Mouse (Mus musculus): ENCODE measurements around the gene Gxylt2.
A peak's percentile ranks its signal among the peaks of the same experiment; 100 is the strongest.

The Gxylt2 gene

GRCm38 (mm10) chr6:100704574-100705365, at the start of gene Gxylt2:
Gxylt2 (plus strand) TSS chr6:100704734.
- DNase-seq (ENCODE audit: low read depth, low spot score), result peak; percentile 41

- peak; percentile 80 for DNase-seq (ENCODE audit: low read depth, low spot score)
These were observed 44.1 kb upstream of the Gxylt2 start for GRCm38 (mm10) chr6:100660395-100660794.

- DNase-seq (ENCODE audit: low read depth, low spot score), result no peak
These were observed 42.3 kb upstream of the Gxylt2 start for GRCm38 (mm10) chr6:100662224-100662623.

- DNase-seq (ENCODE audit: low read depth, low spot score), result no peak
These were observed 36.9 kb upstream of the Gxylt2 start for GRCm38 (mm10) chr6:100667644-100668043.

- no peak for DNase-seq (ENCODE audit: low read depth, low spot score)
These were observed 35.7 kb upstream of the Gxylt2 start for GRCm38 (mm10) chr6:100668858-100669257.

GRCm38 (mm10) chr6:100670370-100670841, 34.1 kb upstream of the Gxylt2 start:
- DNase-seq (ENCODE audit: low read depth, low spot score), result peak; percentile 78

- peak; percentile 95 for DNase-seq (ENCODE audit: low read depth, low spot score)
These were observed 33.6 kb upstream of the Gxylt2 start, which contains the start of gene Shq1 for GRCm38 (mm10) chr6:100670880-100671344. Shq1 (minus strand) TSS chr6:100671157.

GRCm38 (mm10) chr6:100671401-100671800, 33.1 kb upstream of the Gxylt2 start:
- DNase-seq (ENCODE audit: low read depth, low spot score), result no peak

- DNase-seq (ENCODE audit: low read depth, low spot score), result peak; percentile 59
These were observed 29.6 kb upstream of the Gxylt2 start for GRCm38 (mm10) chr6:100674974-100675373.

GRCm38 (mm10) chr6:100676461-100676860, 28.1 kb upstream of the Gxylt2 start:
- no peak for DNase-seq (ENCODE audit: low read depth, low spot score)

- no peak for DNase-seq (ENCODE audit: low read depth, low spot score)
These were observed 25.9 kb upstream of the Gxylt2 start for GRCm38 (mm10) chr6:100678636-100679035.

- DNase-seq (ENCODE audit: low read depth, low spot score), result no peak
These were observed 18.2 kb upstream of the Gxylt2 start for GRCm38 (mm10) chr6:100686341-100686740.

GRCm38 (mm10) chr6:100699986-100700385, 4.5 kb upstream of the Gxylt2 start:
- DNase-seq (ENCODE audit: low read depth, low spot score), result no peak

GRCm38 (mm10) chr6:100700774-100701173, 3.8 kb upstream of the Gxylt2 start:
- peak; percentile 82 for DNase-seq (ENCODE audit: low read depth, low spot score)

GRCm38 (mm10) chr6:100704197-100704573, 349 bp upstream of the Gxylt2 start:
- no peak for DNase-seq (ENCODE audit: low read depth, low spot score)

- DNase-seq (ENCODE audit: low read depth, low spot score), result no peak
These were observed 855 bp downstream of the Gxylt2 start for GRCm38 (mm10) chr6:100705366-100705811.

- no peak for DNase-seq (ENCODE audit: low read depth, low spot score)
These were observed 2.3 kb downstream of the Gxylt2 start for GRCm38 (mm10) chr6:100706861-100707260.

- DNase-seq (ENCODE audit: low read depth, low spot score), result no peak
These were observed 3.0 kb downstream of the Gxylt2 start for GRCm38 (mm10) chr6:100707557-100707956.

GRCm38 (mm10) chr6:100708248-100708647, 3.7 kb downstream of the Gxylt2 start:
- no peak for DNase-seq (ENCODE audit: low read depth, low spot score)

GRCm38 (mm10) chr6:100708996-100709395, 4.5 kb downstream of the Gxylt2 start:
- DNase-seq (ENCODE audit: low read depth, low spot score), result no peak

- no peak for DNase-seq (ENCODE audit: low read depth, low spot score)
These were observed 4.9 kb downstream of the Gxylt2 start for GRCm38 (mm10) chr6:100709483-100709882.

GRCm38 (mm10) chr6:100710170-100710569, 5.6 kb downstream of the Gxylt2 start:
- DNase-seq (ENCODE audit: low read depth, low spot score), result peak; percentile 44

- DNase-seq (ENCODE audit: low read depth, low spot score), result no peak
These were observed 6.3 kb downstream of the Gxylt2 start for GRCm38 (mm10) chr6:100710866-100711265.
